Mouse (Mus musculus): ENCODE results near the gene Arl4a.

Gene Arl4a

DNA sequence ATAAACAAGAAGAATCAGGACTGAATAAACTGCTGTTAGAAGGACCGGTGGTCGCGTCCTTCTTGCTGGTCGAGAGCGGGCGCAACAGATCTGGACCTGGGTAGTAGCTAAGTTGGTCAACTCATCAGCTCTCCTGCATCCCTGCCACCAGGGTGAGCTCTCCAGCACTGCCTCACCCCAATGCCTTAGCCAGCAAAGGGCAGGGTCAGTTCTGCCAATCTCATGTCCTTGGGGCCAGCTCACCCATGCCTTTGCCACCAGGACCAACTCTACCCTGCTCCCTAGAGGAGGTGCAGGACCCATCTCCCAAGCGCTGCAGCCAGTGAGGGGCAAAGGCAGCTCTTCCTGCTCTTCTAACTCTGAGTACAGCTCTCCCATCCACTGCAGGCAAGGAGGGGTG is 52.2 kb downstream of the Arl4a start:
- H3K27me3 ChIP-seq (ENCODE audit: insufficient read depth, low read length), result no peaks in the 10 kb centered on the region
- no peaks in the 10 kb centered on the region for H3K36me3 ChIP-seq (ENCODE audit: insufficient read depth, low read length)
- no peak overlapping the region for H3K4me3 ChIP-seq (replicated peaks; ENCODE audit: low read length)
- H3K4me1 ChIP-seq (replicated peaks; ENCODE audit: low read depth, low read length), result peaks cover 13% of the 10 kb centered on the region
- no peak for TF ChIP-seq NANOG (IDR thresholded peaks at IDR 0.05; ENCODE audit: borderline replicate concordance, low read length)
- no peak for TF ChIP-seq POU5F1 (IDR thresholded peaks at IDR 0.05; ENCODE audit: borderline replicate concordance, low read length)
- no peak for TF ChIP-seq CTCF (conservative IDR thresholded peaks at IDR 0.05; ENCODE audit: low read length)
- no peaks in the 10 kb centered on the region for H3K9me3 ChIP-seq (ENCODE audit: low read length)

DNA sequence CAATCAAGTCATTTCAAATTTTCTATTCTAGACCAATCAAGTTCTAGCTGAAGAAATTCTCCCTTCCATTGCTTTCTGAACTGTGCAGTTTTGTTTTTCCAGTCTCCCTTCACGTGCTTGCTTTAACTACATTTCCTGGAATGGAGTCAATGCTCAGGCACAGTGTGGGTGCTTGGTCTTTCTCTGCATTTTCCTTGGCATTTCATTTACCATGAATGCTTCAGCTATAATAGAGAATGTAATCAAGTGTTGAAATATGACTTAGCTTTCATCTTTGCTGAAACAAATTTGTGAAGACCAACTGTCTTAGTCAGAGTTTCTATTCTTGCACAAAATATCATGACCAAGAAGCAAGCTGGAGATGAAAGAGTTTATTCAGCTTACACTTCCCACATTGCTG is 58.0 kb downstream of the Arl4a start:
- Histone ChIP-seq H3K9me3 (ENCODE audit: low read length) (no peaks in the 10 kb centered on the region), H3K4me3 (replicated peaks; ENCODE audit: low read length) (no peak overlapping the region), H3K27me3 (ENCODE audit: insufficient read depth, low read length) (no peaks in the 10 kb centered on the region), H3K36me3 (ENCODE audit: insufficient read depth, low read length) (no peaks in the 10 kb centered on the region), H3K4me1 (replicated peaks; ENCODE audit: low read depth, low read length) (peaks cover 8% of the 10 kb centered on the region)
- TF ChIP-seq CTCF (conservative IDR thresholded peaks at IDR 0.05; ENCODE audit: low read length) (no peak), NANOG (IDR thresholded peaks at IDR 0.05; ENCODE audit: borderline replicate concordance, low read length) (no peak), POU5F1 (IDR thresholded peaks at IDR 0.05; ENCODE audit: borderline replicate concordance, low read length) (no peak)

DNA sequence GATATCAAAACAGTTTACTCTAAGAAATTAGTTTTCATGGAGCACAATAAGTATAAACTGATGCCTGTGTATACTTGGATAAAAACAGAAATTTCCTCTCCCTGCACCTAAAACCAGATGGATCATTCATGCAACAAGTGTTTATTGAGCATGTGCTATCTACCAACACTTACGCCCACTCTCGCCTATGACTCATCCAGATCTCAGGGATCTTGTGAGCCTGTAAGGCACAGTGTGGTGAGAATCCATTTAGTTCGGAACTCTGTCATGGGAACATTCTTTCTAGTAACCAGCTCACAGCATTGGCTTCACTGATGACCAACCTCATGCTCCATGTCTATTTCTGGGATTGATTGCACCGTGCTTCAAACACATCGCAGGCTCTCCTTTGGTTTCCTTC is 58.8 kb downstream of the Arl4a start:
- Histone ChIP-seq H3K4me1 (replicated peaks; ENCODE audit: low read depth, low read length) (peaks cover 1% of the 10 kb centered on the region; the same call in 1 of the 2 replicates), H3K36me3 (ENCODE audit: insufficient read depth, low read length) (no peaks in the 10 kb centered on the region), H3K9me3 (ENCODE audit: low read length) (no peaks in the 10 kb centered on the region), H3K4me3 (replicated peaks; ENCODE audit: low read length) (no peak overlapping the region), H3K27me3 (ENCODE audit: insufficient read depth, low read length) (no peaks in the 10 kb centered on the region)
- TF ChIP-seq NANOG (IDR thresholded peaks at IDR 0.05; ENCODE audit: borderline replicate concordance, low read length) (no peak), POU5F1 (IDR thresholded peaks at IDR 0.05; ENCODE audit: borderline replicate concordance, low read length) (no peak), CTCF (conservative IDR thresholded peaks at IDR 0.05; ENCODE audit: low read length) (no peak)

DNA sequence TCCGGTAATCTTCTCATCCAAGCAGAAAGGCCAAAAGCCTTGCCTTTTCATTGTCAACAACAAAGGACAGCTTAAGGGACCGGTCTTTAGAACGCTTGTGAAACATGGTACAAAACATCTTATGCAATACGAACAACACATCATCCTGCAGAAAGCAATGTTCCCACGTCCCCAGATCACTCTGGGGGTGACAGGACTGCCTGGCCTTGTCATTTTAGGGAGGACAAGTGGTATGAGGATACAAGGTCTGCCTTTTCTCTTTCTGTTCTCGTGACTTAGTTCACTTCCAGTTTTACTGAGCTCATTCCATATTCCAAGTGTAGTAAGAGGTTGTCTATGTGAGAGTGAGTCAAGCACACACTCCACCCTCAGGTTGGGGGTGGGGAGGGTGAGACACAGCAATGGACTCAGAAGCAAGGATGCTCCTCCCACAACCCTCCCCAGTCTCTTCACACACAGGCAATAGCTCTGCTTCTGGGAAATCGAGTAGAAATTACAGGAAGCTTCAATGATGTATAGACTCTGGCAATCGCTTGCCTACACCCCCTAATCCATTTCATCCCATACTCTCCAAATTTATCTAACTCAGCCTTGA is 59.7 kb downstream of the Arl4a start:
- Histone ChIP-seq H3K9me3 (ENCODE audit: low read length) (no peaks in the 10 kb centered on the region), H3K36me3 (ENCODE audit: insufficient read depth, low read length) (no peaks in the 10 kb centered on the region), H3K4me1 (replicated peaks; ENCODE audit: low read depth, low read length) (no peaks in the 10 kb centered on the region), H3K27me3 (ENCODE audit: insufficient read depth, low read length) (no peaks in the 10 kb centered on the region), H3K4me3 (replicated peaks; ENCODE audit: low read length) (no peak overlapping the region)
- TF ChIP-seq NANOG (IDR thresholded peaks at IDR 0.05; ENCODE audit: borderline replicate concordance, low read length) (no peak), CTCF (conservative IDR thresholded peaks at IDR 0.05; ENCODE audit: low read length) (no peak), POU5F1 (IDR thresholded peaks at IDR 0.05; ENCODE audit: borderline replicate concordance, low read length) (no peak)

DNA sequence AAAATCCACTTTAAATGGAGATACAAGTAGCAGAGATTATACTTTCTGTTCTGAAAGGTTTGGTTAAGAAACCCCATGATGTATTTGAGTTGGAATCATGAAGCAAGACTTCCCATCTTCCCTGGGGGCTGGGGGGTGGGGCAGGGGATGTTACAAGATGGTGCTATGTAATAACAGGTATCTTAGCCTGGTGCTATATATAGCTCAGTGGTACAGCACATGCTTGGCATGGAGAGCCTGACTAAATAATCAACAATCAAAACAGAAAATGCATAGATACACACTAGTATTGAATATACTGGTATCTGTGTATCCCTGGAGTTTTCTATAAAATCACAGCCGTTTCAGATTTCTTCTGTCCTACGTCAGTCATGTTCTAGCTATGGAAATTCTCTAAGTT is 61.4 kb downstream of the Arl4a start:
- no peaks in the 10 kb centered on the region for H3K27me3 ChIP-seq (ENCODE audit: insufficient read depth, low read length)
- H3K4me3 ChIP-seq (replicated peaks; ENCODE audit: low read length), result no peak overlapping the region
- no peaks in the 10 kb centered on the region for H3K4me1 ChIP-seq (replicated peaks; ENCODE audit: low read depth, low read length)
- H3K36me3 ChIP-seq (ENCODE audit: insufficient read depth, low read length), result no peaks in the 10 kb centered on the region
- H3K9me3 ChIP-seq (ENCODE audit: low read length), result no peaks in the 10 kb centered on the region
- TF ChIP-seq NANOG (IDR thresholded peaks at IDR 0.05; ENCODE audit: borderline replicate concordance, low read length) (no peak), POU5F1 (IDR thresholded peaks at IDR 0.05; ENCODE audit: borderline replicate concordance, low read length) (no peak), CTCF (conservative IDR thresholded peaks at IDR 0.05; ENCODE audit: low read length) (no peak)

DNA sequence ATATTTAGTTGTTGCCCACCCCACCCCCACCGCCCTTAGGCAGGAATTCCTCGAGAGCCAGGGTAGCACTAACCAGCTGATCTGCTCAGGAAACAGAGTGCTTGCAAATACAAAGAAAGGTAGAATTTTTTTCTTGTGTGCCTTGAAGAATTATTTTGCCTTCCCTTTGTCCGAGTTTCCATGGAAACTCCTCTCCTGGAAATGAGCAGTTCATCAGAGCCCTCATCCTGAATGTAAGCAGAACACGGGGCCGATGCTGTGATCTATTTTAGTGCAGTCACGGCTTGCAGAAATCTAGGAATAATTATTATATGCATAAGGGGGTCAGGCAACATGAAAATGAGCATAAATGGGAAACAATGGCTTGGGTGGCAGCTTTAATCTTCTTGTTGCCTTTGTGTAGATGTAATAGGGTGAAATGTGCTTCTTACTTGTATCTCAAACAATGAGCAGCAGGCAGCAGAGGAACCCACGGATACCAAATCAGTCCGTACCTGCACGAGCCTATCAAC is 61.9 kb downstream of the Arl4a start:
- H3K4me1 ChIP-seq (replicated peaks; ENCODE audit: low read depth, low read length), result no peaks in the 10 kb centered on the region
- no peaks in the 10 kb centered on the region for H3K36me3 ChIP-seq (ENCODE audit: insufficient read depth, low read length)
- no peak for TF ChIP-seq NANOG (IDR thresholded peaks at IDR 0.05; ENCODE audit: borderline replicate concordance, low read length)
- no peak for TF ChIP-seq CTCF (conservative IDR thresholded peaks at IDR 0.05; ENCODE audit: low read length)
- TF ChIP-seq POU5F1 (IDR thresholded peaks at IDR 0.05; ENCODE audit: borderline replicate concordance, low read length), result no peak
- no peak overlapping the region for H3K4me3 ChIP-seq (replicated peaks; ENCODE audit: low read length)
- H3K9me3 ChIP-seq (ENCODE audit: low read length), result no peaks in the 10 kb centered on the region
- no peaks in the 10 kb centered on the region for H3K27me3 ChIP-seq (ENCODE audit: insufficient read depth, low read length)

DNA sequence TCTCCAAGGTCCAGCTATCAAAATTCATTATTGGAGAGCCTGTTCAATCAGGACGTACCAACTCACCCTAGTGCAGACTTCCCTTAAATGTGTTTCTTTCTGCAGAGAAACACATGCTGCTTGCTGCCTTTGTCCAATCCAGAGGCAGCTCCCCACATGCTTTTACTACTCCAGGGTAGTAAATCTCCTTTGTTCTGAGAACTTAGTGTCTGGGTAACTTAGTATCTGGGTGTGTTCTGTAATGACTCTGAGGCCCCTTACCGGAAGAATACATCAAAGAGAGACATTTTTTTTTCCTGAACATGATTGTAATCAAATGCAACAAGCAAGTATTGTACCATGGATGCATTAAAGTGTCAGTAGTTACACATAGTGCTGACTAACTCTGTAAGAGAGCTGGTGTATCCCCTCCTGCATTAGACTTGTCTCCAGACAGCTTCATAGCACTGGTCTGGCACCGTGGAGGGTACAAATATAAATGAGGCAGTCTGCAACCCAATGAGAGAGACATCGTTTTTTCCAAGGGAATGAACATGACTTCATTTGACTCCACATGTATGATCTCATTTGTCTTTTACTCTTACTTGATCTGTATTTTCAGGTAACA is 62.7 kb downstream of the Arl4a start:
- no peak for TF ChIP-seq POU5F1 (IDR thresholded peaks at IDR 0.05; ENCODE audit: borderline replicate concordance, low read length)
- TF ChIP-seq CTCF (conservative IDR thresholded peaks at IDR 0.05; ENCODE audit: low read length), result no peak
- TF ChIP-seq NANOG (IDR thresholded peaks at IDR 0.05; ENCODE audit: borderline replicate concordance, low read length), result no peak
- H3K4me3 ChIP-seq (replicated peaks; ENCODE audit: low read length), result no peak overlapping the region
- H3K27me3 ChIP-seq (ENCODE audit: insufficient read depth, low read length), result no peaks in the 10 kb centered on the region
- no peaks in the 10 kb centered on the region for H3K9me3 ChIP-seq (ENCODE audit: low read length)
- no peaks in the 10 kb centered on the region for H3K4me1 ChIP-seq (replicated peaks; ENCODE audit: low read depth, low read length)
- no peaks in the 10 kb centered on the region for H3K36me3 ChIP-seq (ENCODE audit: insufficient read depth, low read length)

DNA sequence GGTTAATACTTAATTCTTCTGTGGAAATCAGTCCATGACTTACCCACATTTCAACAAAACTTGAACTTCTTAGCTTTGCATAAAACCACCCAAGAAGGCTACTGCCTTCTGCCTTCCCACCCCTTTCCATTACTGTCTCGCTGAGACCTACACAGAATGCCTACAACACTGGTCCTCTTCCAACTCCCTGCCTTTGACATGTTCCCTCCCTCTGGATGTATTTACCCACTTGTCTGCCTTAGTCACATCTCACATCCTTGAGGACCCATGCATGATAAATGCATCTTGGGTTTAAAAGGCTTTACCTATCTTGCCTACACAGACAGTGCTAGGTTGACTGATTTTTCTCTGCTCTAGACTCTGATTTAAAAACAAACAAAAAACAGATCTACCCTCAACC is 63.6 kb downstream of the Arl4a start:
- Histone ChIP-seq H3K4me1 (replicated peaks; ENCODE audit: low read depth, low read length) (no peaks in the 10 kb centered on the region), H3K9me3 (ENCODE audit: low read length) (no peaks in the 10 kb centered on the region), H3K36me3 (ENCODE audit: insufficient read depth, low read length) (no peaks in the 10 kb centered on the region), H3K4me3 (replicated peaks; ENCODE audit: low read length) (no peak overlapping the region), H3K27me3 (ENCODE audit: insufficient read depth, low read length) (no peaks in the 10 kb centered on the region)
- TF ChIP-seq NANOG (IDR thresholded peaks at IDR 0.05; ENCODE audit: borderline replicate concordance, low read length) (no peak), POU5F1 (IDR thresholded peaks at IDR 0.05; ENCODE audit: borderline replicate concordance, low read length) (no peak), CTCF (conservative IDR thresholded peaks at IDR 0.05; ENCODE audit: low read length) (no peak)
